Mouse (Mus musculus): Measurements from ENCODE around the gene P2rx3.

GRCm38 (mm10) chr2:85013826-85014587 lies 23.3 kb downstream of the P2rx3 start:
- TF ChIP-seq CTCF (IDR thresholded peaks at IDR 0.05; ENCODE audit: borderline replicate concordance, control insufficient read depth, extremely low read depth, insufficient read depth, low read length, poor library complexity) (no peak), POLR2A (IDR thresholded peaks at IDR 0.05; ENCODE audit: control insufficient read depth, extremely low read depth, insufficient read depth, low read length, poor library complexity) (no peak)

All from thymus, adult 2 months (tissue).